Mouse (Mus musculus) spleen, adult 12 weeks (tissue): ENCODE results near the gene Samd3.

Experiments used
- DNase-seq: peaks from one replicate; pipeline ENCODE4 v3.0.0; 2022; ENCODE audit warnings: low spot score

Gene Samd3

GRCm38 (mm10) chr10:26303485-26303884 is 74.0 kb downstream of the Samd3 start:
- no peak for DNase-seq

GRCm38 (mm10) chr10:26314327-26314726 is 84.8 kb downstream of the Samd3 start:
- DNase-seq: no peak

GRCm38 (mm10) chr10:26320679-26321078 is 91.2 kb downstream of the Samd3 start:
- DNase-seq: no peak
